Mouse (Mus musculus) frontal cortex, postnatal 25 days (tissue): ENCODE measurements at regions not wholly inside any gene's neighbourhood (a gene's known extent, or its start where the extent isn't known, plus 50 kb on each side); places are given as distances from the start of the nearest gene placed in this dataset.

ENCODE experiments used
- DNase-seq, 2 experiments: peaks; one replicate each; pipeline ENCODE4 v3.0.0; 2022; ENCODE audit warnings: low spot score in 2 of 2

- no peak for DNase-seq
These were observed 455.5 kb upstream of the Fam92a start for GRCm38 (mm10) chr4:12627158-12627871.

DNA sequence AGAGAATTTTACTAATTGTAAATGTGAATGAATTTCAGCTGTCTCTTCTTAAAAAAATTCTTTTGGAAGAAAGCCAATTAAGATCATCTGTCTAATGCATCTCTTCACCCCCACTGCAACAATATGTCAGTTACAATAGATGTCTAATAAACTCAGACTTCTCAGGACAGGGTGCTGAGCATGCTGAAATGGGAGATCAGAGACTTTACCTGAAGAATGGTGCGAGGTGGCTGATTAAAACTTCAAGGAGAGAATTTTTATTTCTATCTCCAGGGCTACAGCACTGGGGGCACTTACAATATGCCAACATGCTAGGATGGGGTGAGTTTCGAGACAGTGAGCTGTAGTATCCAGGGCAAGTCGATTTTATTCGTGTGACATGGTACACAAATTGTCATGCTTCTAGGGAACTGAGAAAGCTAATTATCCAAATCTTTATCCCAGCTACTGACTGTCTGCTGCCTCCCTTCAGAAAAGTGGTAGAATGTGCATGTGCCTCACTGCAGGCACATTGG is 449.0 kb upstream of the Fam92a start:
- no peak for DNase-seq

- no peak for DNase-seq
These were observed 448.4 kb upstream of the Fam92a start for GRCm38 (mm10) chr4:12620059-12620755.

- no peak for DNase-seq
These were observed 444.9 kb upstream of the Fam92a start for GRCm38 (mm10) chr4:12616665-12617064.

DNA sequence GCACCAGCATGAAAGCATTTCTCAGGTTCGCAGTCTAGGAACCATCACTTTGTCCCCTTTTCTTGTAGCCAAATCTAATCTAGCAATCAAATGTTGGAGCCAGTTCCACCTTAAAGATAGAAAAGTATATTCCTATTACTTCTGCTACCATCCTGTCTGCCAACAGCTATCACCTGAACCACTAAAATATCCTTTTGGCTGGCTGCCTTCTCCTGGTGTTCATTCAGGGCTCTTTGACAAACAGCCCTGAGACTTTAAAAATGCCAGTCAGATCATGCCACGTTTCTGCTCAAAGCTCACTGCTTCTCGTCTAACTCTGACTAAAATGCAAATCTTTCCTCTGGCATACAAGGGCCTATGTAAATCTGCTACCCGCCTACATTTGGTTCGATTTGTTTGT is 439.7 kb upstream of the Fam92a start:
- DNase-seq, result no peak

GRCm38 (mm10) chr4:12601165-12601919 is 429.5 kb upstream of the Fam92a start:
- DNase-seq, result no peak

DNA sequence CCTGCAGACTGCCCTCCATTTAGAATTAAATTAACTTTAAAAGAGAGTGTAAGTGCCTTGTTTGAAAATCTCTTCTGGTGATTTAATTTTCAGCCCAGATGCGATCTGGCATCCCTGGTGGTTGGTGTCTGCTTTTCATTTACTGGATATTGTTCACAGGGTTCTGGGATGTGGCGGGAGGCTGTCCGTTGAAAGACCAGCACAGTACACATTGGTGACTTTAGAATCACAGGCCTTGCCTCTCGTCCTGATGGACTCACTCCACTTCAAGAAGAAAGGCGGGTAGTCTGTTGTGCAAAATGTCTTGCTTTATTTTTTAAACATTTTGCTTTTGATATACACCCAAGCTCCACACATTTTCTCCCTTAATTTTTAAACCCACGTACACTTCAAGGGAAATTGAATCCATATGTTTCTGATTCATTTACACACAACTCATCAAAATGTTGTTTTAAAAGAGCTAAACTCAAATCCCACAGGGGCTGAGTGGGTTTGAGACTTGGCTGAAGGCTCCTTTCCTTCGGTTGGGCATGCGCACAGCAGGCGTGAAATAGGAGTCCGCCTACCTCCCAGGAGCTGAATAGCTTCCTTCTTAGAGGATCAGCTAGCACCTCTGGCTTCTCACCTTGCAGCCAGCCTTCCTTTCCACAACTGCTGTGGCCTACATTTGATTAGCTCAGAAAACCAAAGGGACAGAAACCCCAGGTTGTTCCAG is 424.1 kb upstream of the Fam92a start:
- DNase-seq, result peak in 1 of 2 experiments; percentile 4

DNA sequence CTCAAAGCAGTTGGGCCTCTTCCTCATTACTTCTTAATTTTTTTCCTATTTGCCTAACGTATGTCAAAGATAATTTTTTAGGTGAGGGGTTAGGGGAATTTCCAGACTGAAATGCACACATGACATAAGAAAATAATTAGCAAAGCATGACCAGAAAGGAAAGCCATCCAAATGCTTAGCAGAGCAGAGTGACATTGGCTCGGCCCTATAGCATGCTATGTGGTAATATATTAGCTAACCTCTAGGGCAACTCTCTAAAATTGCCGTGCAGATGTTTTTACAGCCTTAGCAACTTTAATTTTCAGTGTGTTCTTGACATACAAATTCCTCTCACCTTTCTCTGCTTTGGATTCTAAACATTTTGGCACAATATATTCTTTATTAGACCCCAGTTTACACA is 421.2 kb upstream of the Fam92a start:
- no peak for DNase-seq

GRCm38 (mm10) chr4:12578102-12578501 is 406.3 kb upstream of the Fam92a start:
- DNase-seq, result no peak

GRCm38 (mm10) chr4:12571881-12572280 is 400.1 kb upstream of the Fam92a start:
- no peak for DNase-seq

- no peak for DNase-seq
These were observed 398.9 kb upstream of the Fam92a start for GRCm38 (mm10) chr4:12570689-12571088.

- no peak for DNase-seq
These were observed 395.8 kb upstream of the Fam92a start for GRCm38 (mm10) chr4:12567643-12568042.

DNA sequence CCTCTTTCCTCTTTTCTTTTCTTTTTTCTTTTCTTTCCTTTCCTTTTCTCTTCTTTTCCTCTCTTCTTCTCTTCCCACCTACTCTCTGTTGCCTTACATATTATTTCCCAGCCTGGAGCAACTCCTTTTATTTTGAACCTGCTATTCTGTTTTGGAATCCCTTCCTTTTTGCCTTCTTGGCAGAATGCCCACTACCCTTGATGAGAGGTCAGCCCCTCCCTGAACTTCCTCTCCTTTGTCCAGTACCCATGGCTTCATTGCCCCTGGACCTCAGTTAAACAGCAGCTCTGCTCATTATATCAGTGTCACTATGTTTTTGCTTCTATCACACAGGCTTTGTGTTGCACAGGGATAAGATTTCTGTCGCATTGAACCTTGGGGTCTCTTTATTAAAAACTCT is 391.2 kb upstream of the Fam92a start:
- no peak for DNase-seq

DNA sequence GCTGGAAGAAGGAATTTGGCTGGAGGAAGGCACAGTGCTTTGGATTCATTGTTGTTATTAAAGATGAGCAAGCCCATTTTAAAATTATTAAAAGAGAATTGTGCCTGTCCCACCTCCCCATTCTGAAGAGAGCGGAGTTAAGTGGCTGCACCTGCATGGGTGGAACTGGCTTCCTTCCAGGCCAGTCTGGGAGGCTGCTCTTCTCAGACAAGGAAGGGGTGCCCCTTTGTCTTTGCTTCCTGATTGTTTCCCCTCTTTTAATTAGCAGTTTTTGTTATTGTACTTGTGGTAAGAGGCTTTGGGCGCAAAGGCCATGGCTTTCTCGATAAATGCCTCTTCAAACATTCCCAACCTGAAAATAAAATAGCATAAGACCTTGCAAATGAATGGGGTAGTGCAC is 388.7 kb upstream of the Fam92a start:
- DNase-seq, result no peak

GRCm38 (mm10) chr4:12560015-12560414 is 388.2 kb upstream of the Fam92a start:
- no peak for DNase-seq

DNA sequence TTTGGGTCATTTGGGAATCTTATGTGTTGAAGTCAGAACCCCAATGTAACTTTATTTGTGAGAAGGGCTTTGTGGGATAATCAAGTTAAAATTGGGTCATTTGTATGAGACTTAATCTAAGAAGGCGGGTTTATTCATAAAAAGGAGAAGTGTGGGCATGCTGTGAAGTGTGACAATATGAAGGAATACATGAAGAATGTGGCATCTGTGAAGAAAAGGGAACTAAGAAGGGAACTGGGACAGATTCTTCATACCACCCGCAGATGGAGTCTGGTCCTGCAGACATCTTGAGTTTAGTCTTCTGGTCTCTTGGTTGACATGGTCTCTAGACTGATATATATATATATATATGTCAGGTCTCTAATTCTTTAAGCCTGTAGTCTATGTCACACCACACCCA is 385.3 kb upstream of the Fam92a start:
- DNase-seq, result no peak

GRCm38 (mm10) chr4:12549265-12549664 is 377.4 kb upstream of the Fam92a start:
- no peak for DNase-seq

DNA sequence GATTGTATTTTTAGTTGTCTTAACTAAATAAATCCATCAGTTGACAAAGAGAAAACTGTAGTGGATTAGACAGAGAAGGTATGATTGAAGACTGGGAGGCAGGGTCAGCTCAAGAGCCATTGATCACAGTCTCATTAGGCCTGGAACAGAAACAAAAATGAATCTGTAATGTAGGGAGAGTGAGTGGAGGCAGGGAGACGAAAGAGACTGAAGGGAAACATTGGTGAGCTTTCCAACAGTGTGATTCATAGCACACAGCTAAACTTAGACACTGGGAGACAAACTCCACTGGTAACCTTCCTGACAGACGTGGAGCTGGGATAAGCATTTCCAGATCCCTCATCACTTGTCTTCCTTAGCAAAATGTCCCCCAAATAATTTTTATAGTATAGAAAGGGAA is 372.1 kb upstream of the Fam92a start:
- no peak for DNase-seq

- no peak for DNase-seq
These were observed 369.7 kb upstream of the Fam92a start for GRCm38 (mm10) chr4:12541508-12541907.

DNA sequence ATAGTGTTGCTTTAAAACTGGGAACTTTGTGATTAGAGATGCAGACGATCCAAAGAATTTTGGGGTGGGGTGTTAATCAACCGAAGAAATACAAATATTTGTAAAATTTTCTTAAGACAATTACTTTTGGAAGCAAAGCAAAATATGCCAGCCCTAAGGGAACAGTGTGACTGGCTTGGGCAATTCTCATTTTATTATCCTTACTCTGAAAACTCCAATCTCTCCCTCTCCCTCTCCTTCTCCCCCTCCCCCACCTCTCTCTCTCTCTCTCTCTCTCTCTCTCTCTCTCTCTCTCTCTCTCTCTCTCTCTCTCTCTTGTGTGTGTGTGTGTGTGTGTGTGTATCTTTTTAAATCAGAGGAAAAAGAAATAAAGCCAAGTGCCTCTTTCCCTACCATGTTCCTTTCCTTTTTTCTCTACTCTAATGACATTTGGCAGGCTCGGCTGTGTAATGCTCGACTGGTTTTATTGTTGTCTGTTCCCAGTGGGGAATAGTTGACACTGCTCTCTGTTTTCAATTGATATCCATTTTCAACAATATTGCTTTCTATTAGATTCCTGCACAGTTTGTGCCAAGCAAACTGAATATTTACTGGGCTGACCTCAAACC is 367.5 kb upstream of the Fam92a start:
- DNase-seq, result no peak

DNA sequence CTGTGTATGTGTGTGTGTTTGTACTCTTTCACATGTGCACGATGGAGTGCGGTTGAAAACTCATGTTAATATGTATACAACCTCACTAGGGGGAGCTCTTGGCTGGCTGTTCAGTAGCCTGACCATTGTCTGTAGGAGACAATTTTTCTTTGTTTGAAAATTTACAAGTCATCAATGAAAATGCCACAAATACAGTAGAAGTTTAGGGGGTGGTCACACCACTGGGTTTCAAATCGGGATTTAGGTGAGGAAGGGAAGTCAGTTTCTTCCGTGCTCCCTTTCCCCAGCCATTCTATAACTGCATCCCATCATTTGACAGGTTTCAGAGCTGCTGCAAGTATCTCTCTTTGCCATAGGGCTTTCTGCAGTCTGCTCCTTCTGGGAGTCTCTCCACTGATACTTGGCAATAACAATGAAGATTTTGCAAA is 366.9 kb upstream of the Fam92a start:
- DNase-seq, result peak; percentile 7 to 39
